Mouse (Mus musculus): ENCODE results near the gene Chic1. TPM values are rescaled to one million over a fixed set of nuclear protein-coding genes. Genes with fewer than 3 reads are reported as not detected.

The Chic1 gene
- polyA plus RNA-seq, 2 experiments, result 0.23 to 0.26 TPM

DNA sequence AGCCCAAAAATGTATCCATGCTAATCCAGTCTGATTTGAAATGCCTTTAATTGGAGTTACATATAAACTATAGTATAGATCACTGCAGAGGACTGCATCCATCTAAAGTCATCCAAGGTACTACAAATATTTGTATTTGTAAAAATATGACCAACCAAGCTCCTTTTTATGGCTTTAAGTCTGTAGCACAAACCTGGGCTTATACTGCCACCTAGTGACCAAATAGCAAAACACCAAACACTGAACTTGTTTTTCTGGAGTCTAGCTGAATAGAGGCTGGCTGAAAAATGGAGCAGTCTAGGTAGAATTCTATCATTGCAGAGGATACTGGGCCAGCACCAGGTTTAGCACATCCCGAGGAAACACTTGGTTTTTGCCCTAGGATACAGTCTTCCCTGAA, 84.5 kb downstream of the Chic1 start:
- no peak for TF ChIP-seq EP300 (IDR thresholded peaks at IDR 0.05; ENCODE audit: low read depth)
- TF ChIP-seq CTCF (IDR thresholded peaks at IDR 0.05; ENCODE audit: low read depth), result peak; percentile 58

DNA sequence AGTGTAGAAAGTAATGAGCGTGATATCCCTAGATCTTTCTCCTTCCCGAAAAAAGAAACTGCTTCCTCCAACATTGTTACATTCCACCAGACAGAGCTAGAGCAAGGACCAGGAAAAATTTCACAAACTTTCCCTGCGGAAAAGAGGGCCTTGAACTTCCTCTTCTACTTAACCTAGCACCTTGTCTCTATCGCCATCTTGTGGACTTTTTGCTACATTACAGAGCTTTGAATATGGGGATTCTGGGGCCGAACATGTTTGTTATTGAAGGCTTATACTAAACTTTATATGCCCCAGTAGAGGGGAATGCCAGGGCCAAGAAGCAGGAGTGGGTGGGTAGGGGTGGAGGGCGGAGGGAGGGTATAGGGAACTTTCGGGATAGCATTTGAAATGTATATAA, 87.5 kb downstream of the Chic1 start:
- Histone ChIP-seq H3K9ac (replicated peaks) (no peak overlapping the region), H3K36me3 (replicated peaks; ENCODE audit: control insufficient read depth, insufficient read depth, low read depth) (no peaks in the 10 kb centered on the region), H3K27me3 (ENCODE audit: control insufficient read depth, insufficient read depth, low read length) (peaks cover 17% of the 10 kb centered on the region), H3K4me2 (ENCODE audit: low read depth) (no peak overlapping the region), H3K4me3 (ENCODE audit: insufficient read depth in 1 of 2, low read depth in 2 of 2, low read length in 2 of 2) (no peak overlapping the region), H3K4me1 (replicated peaks; ENCODE audit: control insufficient read depth in 2 of 2, insufficient read depth in 2 of 2, low read length in 1 of 2) (no peaks in the 10 kb centered on the region), H3K27ac (no peak overlapping the region), H3K9me3 (ENCODE audit: control insufficient read depth, low read length) (no peaks in the 10 kb centered on the region)
- 22% methylated on average over 7 of the region's 7 CpGs for WGBS (ENCODE audit: insufficient replicate concordance)
- DNase-seq (ENCODE audit: low read depth in 3 of 3, low spot score in 3 of 3) (peak; percentile 13 to 40 (median 30)), ATAC-seq (ENCODE audit: insufficient read depth) (no peak)
- TF ChIP-seq EP300 (IDR thresholded peaks at IDR 0.05; ENCODE audit: low read depth) (no peak), CTCF (IDR thresholded peaks at IDR 0.05; ENCODE audit: low read depth) (peak; percentile 56; the same call in 1 of the 2 replicates)

More for the DNA sequence above, 84.5 kb downstream of the Chic1 start:
- DNase-seq (ENCODE audit: low read depth in 3 of 3, low spot score in 3 of 3) (peak; percentile 20 to 33 (median 26)), ATAC-seq (ENCODE audit: insufficient read depth) (no peak)
- no peak overlapping the region for H3K9ac ChIP-seq (replicated peaks)
- H3K4me3 ChIP-seq (ENCODE audit: insufficient read depth in 1 of 2, low read depth in 2 of 2, low read length in 2 of 2), result no peak overlapping the region
- no peak overlapping the region for H3K4me2 ChIP-seq (ENCODE audit: low read depth)
- no peaks in the 10 kb centered on the region for H3K9me3 ChIP-seq (ENCODE audit: control insufficient read depth, low read length)
- H3K27me3 ChIP-seq (ENCODE audit: control insufficient read depth, insufficient read depth, low read length), result peaks cover 6% of the 10 kb centered on the region; the same call in 1 of the 2 replicates
- H3K36me3 ChIP-seq (replicated peaks; ENCODE audit: control insufficient read depth, insufficient read depth, low read depth), result no peaks in the 10 kb centered on the region
- H3K27ac ChIP-seq, result no peak overlapping the region
- WGBS (ENCODE audit: insufficient replicate concordance), result 0% methylated on average over 1 of the region's 1 CpGs
- H3K4me1 ChIP-seq (replicated peaks; ENCODE audit: control insufficient read depth in 2 of 2, insufficient read depth in 2 of 2, low read length in 1 of 2), result no peaks in the 10 kb centered on the region

Other genes with a start within 250 kb of the Chic1 start
- gene Nap1l2, start 169.8 kb upstream of the Chic1 start, polyA plus RNA-seq (2012; rRNA removed), result 0.01 TPM in 1 of 2 replicates, not detected in the other
- 0.05 TPM in 1 of 2 replicates, not detected in the other for gene Nap1l2, start 169.8 kb upstream of the Chic1 start, polyA plus RNA-seq (2014; fragmentation: Nextera tagmentation; extraction: Ambion mirVana)
- gene Cdx4, start 35.1 kb upstream of the Chic1 start, polyA plus RNA-seq (2012; rRNA removed), result not detected in 2 replicates
- gene Cdx4, start 35.1 kb upstream of the Chic1 start, polyA plus RNA-seq (2014; fragmentation: Nextera tagmentation; extraction: Ambion mirVana), result not detected in 2 replicates
- 0.07 TPM in 1 of 2 replicates, not detected in the other for gene Tsx, start 58.0 kb downstream of the Chic1 start, polyA plus RNA-seq (2012; rRNA removed)
- gene Tsx, start 58.0 kb downstream of the Chic1 start, polyA plus RNA-seq (2014; fragmentation: Nextera tagmentation; extraction: Ambion mirVana), result not detected in 2 replicates
- 0.41 TPM in 1 of 2 replicates, not detected in the other for gene Gm26992, start 65.5 kb downstream of the Chic1 start, polyA plus RNA-seq (2012; rRNA removed)
- not detected in 2 replicates for gene Gm26992, start 65.5 kb downstream of the Chic1 start, polyA plus RNA-seq (2014; fragmentation: Nextera tagmentation; extraction: Ambion mirVana)